Mouse (Mus musculus) R1 (cell line): ENCODE data around the gene E2f6.
A peak's percentile ranks its signal among the peaks of the same experiment; 100 is the strongest.

Experiments
- DNase-seq: peaks from one replicate; pipeline ENCODE4 v3.0.0-alpha.2; 2018; ENCODE audit warnings: low read depth, low spot score

Gene E2f6

GRCm38 (mm10) chr12:16810525-16811431 is at the start of gene E2f6:
Gene E2f6 (plus strand): TSS chr12:16810963.
- peak; percentile 76 for DNase-seq

- DNase-seq = no peak
Measured at GRCm38 (mm10) chr12:16761461-16761860, 49.3 kb upstream of the E2f6 start.

GRCm38 (mm10) chr12:16763649-16764422 is 46.9 kb upstream of the E2f6 start:
- DNase-seq = no peak

- no peak for DNase-seq
Measured at GRCm38 (mm10) chr12:16764776-16765445, 45.9 kb upstream of the E2f6 start.

GRCm38 (mm10) chr12:16768251-16768650 is 42.5 kb upstream of the E2f6 start:
- DNase-seq = no peak

GRCm38 (mm10) chr12:16768711-16769110 is 42.1 kb upstream of the E2f6 start:
- DNase-seq = no peak

- no peak for DNase-seq
Measured at GRCm38 (mm10) chr12:16769601-16770165, 41.1 kb upstream of the E2f6 start.

- no peak for DNase-seq
Measured at GRCm38 (mm10) chr12:16774605-16775004, 36.2 kb upstream of the E2f6 start.

- no peak for DNase-seq
Measured at GRCm38 (mm10) chr12:16775351-16775750, 35.4 kb upstream of the E2f6 start.

- DNase-seq = no peak
Measured at GRCm38 (mm10) chr12:16778523-16778922, 32.2 kb upstream of the E2f6 start.

GRCm38 (mm10) chr12:16779165-16779564 is 31.6 kb upstream of the E2f6 start:
- DNase-seq = no peak

GRCm38 (mm10) chr12:16780320-16780719 is 30.4 kb upstream of the E2f6 start:
- DNase-seq = no peak

- no peak for DNase-seq
Measured at GRCm38 (mm10) chr12:16781034-16781746, 29.6 kb upstream of the E2f6 start.

GRCm38 (mm10) chr12:16788600-16788999 is 22.2 kb upstream of the E2f6 start:
- no peak for DNase-seq

GRCm38 (mm10) chr12:16789199-16789598 is 21.6 kb upstream of the E2f6 start:
- no peak for DNase-seq

GRCm38 (mm10) chr12:16789756-16790155 is 21.0 kb upstream of the E2f6 start:
- no peak for DNase-seq

- DNase-seq = no peak
Measured at GRCm38 (mm10) chr12:16790456-16790855, 20.3 kb upstream of the E2f6 start.

GRCm38 (mm10) chr12:16793371-16793770 is 17.4 kb upstream of the E2f6 start:
- peak; percentile 41 for DNase-seq

GRCm38 (mm10) chr12:16795781-16796180 is 15.0 kb upstream of the E2f6 start:
- DNase-seq = no peak

GRCm38 (mm10) chr12:16798894-16799293 is 11.9 kb upstream of the E2f6 start:
- no peak for DNase-seq

- peak; percentile 14 for DNase-seq
Measured at GRCm38 (mm10) chr12:16799928-16800258, 10.9 kb upstream of the E2f6 start.
